Mouse (Mus musculus): ENCODE measurements at regions not wholly inside any gene's neighbourhood (a gene's known extent, or its start where the extent isn't known, plus 50 kb on each side); places are given as distances from the start of the nearest gene placed in this dataset.
A peak's percentile ranks its signal among the peaks of the same experiment; 100 is the strongest.

- H3K4me3 ChIP-seq (replicated peaks; ENCODE audit: low read length), result no peak overlapping the region
- H3K27ac ChIP-seq, result no peak overlapping the region
- WGBS, result 78% methylated on average over 6 of the region's 6 CpGs
- no peaks in the 10 kb centered on the region for H3K4me1 ChIP-seq (replicated peaks; ENCODE audit: control insufficient read depth, insufficient read depth, low read length)
- H3K36me3 ChIP-seq (replicated peaks; ENCODE audit: control insufficient read depth, insufficient read depth), result no peaks in the 10 kb centered on the region
- no peaks in the 10 kb centered on the region for H3K27me3 ChIP-seq (ENCODE audit: control insufficient read depth, insufficient read depth, low read length)
- no peak overlapping the region for H3K4me2 ChIP-seq (replicated peaks)
- DNase-seq (ENCODE audit: low spot score), result no peak
- no peak overlapping the region for H3K9ac ChIP-seq
- H3K9me3 ChIP-seq (ENCODE audit: control insufficient read depth, low read length), result no peaks in the 10 kb centered on the region
- no peak for ATAC-seq (ENCODE audit: low FRiP score)
Observed at GRCm38 (mm10) chr8:8115595-8116429, 545.2 kb downstream of the Efnb2 start.

DNA sequence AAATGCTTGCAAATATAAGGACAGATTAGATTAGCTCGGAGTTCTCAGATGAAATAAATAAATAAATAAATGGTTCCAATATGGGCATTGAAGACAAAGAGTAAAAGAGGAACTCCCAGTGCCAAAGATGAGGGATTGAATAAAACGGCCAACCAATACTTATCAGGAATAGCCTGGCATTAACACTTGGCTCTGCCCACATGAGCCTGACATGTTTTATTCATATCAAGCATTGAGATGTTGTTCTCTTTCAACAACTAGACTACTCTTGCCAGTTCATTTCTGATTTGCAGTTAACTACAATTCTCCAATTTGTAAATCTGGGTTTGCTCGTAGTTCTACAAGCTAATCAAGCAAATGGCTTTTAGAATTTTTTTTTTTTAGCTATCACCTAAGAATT lies 546.4 kb downstream of the Efnb2 start:
- no peaks in the 10 kb centered on the region for H3K4me1 ChIP-seq (replicated peaks; ENCODE audit: control insufficient read depth, insufficient read depth, low read length)
- H3K27ac ChIP-seq, result no peak overlapping the region
- DNase-seq (ENCODE audit: low spot score), result no peak
- no peak overlapping the region for H3K4me3 ChIP-seq (replicated peaks; ENCODE audit: low read length)
- no peaks in the 10 kb centered on the region for H3K9me3 ChIP-seq (ENCODE audit: control insufficient read depth, low read length)
- no peak for ATAC-seq (ENCODE audit: low FRiP score)
- H3K27me3 ChIP-seq (ENCODE audit: control insufficient read depth, insufficient read depth, low read length), result no peaks in the 10 kb centered on the region
- no peak overlapping the region for H3K4me2 ChIP-seq (replicated peaks)
- no peak overlapping the region for H3K9ac ChIP-seq
- no peaks in the 10 kb centered on the region for H3K36me3 ChIP-seq (replicated peaks; ENCODE audit: control insufficient read depth, insufficient read depth)
- 88% methylated on average over 3 of the region's 3 CpGs for WGBS

- Histone ChIP-seq H3K27me3 (ENCODE audit: control insufficient read depth, insufficient read depth, low read length) (no peaks in the 10 kb centered on the region), H3K4me1 (replicated peaks; ENCODE audit: control insufficient read depth, insufficient read depth, low read length) (no peaks in the 10 kb centered on the region), H3K36me3 (replicated peaks; ENCODE audit: control insufficient read depth, insufficient read depth) (no peaks in the 10 kb centered on the region), H3K4me3 (replicated peaks; ENCODE audit: low read length) (no peak overlapping the region), H3K9ac (no peak overlapping the region), H3K27ac (no peak overlapping the region), H3K9me3 (ENCODE audit: control insufficient read depth, low read length) (no peaks in the 10 kb centered on the region), H3K4me2 (replicated peaks) (no peak overlapping the region)
- 83% methylated on average over 2 of the region's 2 CpGs for WGBS
- ATAC-seq (ENCODE audit: low FRiP score), result no peak
- no peak for DNase-seq (ENCODE audit: low spot score)
Observed at GRCm38 (mm10) chr8:8109785-8110350, 551.2 kb downstream of the Efnb2 start.

GRCm38 (mm10) chr8:8103492-8103891 lies 557.5 kb downstream of the Efnb2 start:
- WGBS, result 87% methylated on average over 3 of the region's 3 CpGs
- Histone ChIP-seq H3K27ac (no peak overlapping the region), H3K9me3 (ENCODE audit: control insufficient read depth, low read length) (no peaks in the 10 kb centered on the region), H3K4me3 (replicated peaks; ENCODE audit: low read length) (no peak overlapping the region), H3K36me3 (replicated peaks; ENCODE audit: control insufficient read depth, insufficient read depth) (no peaks in the 10 kb centered on the region), H3K27me3 (ENCODE audit: control insufficient read depth, insufficient read depth, low read length) (no peaks in the 10 kb centered on the region), H3K4me1 (replicated peaks; ENCODE audit: control insufficient read depth, insufficient read depth, low read length) (no peaks in the 10 kb centered on the region), H3K9ac (no peak overlapping the region), H3K4me2 (replicated peaks) (no peak overlapping the region)
- DNase-seq (ENCODE audit: low spot score), result no peak
- no peak for ATAC-seq (ENCODE audit: low FRiP score)

DNA sequence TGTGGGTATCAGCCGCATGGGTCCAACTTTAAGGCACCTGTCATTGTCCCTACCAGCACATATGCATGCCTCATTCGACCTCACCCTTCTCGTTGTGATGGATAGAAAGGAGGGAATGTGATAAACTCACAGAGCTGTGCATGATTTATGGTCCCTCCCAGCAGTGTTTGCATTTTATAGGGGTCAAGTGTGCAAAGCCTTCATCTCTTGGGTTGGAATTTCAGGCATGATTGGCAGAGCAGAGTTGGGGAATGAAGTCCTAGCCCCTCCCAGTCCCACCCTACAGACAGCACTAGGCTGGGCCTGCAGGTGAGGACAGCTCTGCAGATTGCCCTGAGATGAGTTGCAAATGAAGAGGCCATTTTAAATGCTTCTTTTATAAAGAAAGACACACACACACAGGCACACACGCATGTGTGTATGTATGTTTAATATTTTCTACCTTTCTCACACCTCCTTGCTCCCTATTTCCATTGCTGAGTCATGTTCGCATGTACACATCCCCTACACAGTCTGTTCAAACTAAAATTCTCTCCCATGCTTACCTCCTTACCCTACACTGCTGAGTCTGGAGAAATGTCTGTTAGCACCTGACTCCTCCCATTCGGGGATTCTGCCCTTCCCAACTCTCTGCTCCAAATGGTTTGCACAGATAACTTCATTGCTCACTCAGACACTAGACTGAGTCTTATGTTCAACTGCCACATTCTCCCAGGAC lies 558.9 kb downstream of the Efnb2 start:
- no peak overlapping the region for H3K9ac ChIP-seq
- no peaks in the 10 kb centered on the region for H3K36me3 ChIP-seq (replicated peaks; ENCODE audit: control insufficient read depth, insufficient read depth)
- no peak overlapping the region for H3K4me3 ChIP-seq (replicated peaks; ENCODE audit: low read length)
- no peak overlapping the region for H3K4me2 ChIP-seq (replicated peaks)
- H3K27me3 ChIP-seq (ENCODE audit: control insufficient read depth, insufficient read depth, low read length), result no peaks in the 10 kb centered on the region
- H3K9me3 ChIP-seq (ENCODE audit: control insufficient read depth, low read length), result no peaks in the 10 kb centered on the region
- DNase-seq (ENCODE audit: low spot score) (no peak), ATAC-seq (ENCODE audit: low FRiP score) (no peak)
- WGBS, result 70% methylated on average over 6 of the region's 6 CpGs
- H3K27ac ChIP-seq, result no peak overlapping the region
- no peaks in the 10 kb centered on the region for H3K4me1 ChIP-seq (replicated peaks; ENCODE audit: control insufficient read depth, insufficient read depth, low read length)

DNA sequence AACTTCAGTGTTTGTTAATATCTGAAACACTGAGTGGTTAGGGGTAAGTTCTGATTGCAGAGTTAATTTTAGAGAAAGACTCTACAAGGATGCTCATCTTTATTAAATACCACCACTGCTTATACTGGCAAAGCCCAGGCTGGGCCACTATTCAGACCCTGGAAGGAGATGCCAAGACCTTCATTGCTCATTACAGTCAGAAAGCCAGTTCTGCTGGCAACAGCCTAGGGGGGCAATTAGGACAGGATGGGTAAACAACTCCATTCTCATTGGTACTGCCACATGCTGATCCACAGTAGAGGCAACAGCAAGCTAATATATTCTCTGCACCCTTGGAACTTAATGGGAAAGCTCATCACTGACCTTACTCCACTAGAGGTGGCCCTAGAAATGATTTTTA lies 568.5 kb downstream of the Efnb2 start:
- DNase-seq (ENCODE audit: low spot score) (peak; percentile 8), ATAC-seq (ENCODE audit: low FRiP score) (no peak)
- H3K4me2 ChIP-seq (replicated peaks), result no peak overlapping the region
- no peaks in the 10 kb centered on the region for H3K36me3 ChIP-seq (replicated peaks; ENCODE audit: control insufficient read depth, insufficient read depth)
- no peak overlapping the region for H3K9ac ChIP-seq
- no peak overlapping the region for H3K27ac ChIP-seq
- H3K27me3 ChIP-seq (ENCODE audit: control insufficient read depth, insufficient read depth, low read length), result no peaks in the 10 kb centered on the region
- no peaks in the 10 kb centered on the region for H3K9me3 ChIP-seq (ENCODE audit: control insufficient read depth, low read length)
- no peak overlapping the region for H3K4me3 ChIP-seq (replicated peaks; ENCODE audit: low read length)
- H3K4me1 ChIP-seq (replicated peaks; ENCODE audit: control insufficient read depth, insufficient read depth, low read length), result no peaks in the 10 kb centered on the region

DNA sequence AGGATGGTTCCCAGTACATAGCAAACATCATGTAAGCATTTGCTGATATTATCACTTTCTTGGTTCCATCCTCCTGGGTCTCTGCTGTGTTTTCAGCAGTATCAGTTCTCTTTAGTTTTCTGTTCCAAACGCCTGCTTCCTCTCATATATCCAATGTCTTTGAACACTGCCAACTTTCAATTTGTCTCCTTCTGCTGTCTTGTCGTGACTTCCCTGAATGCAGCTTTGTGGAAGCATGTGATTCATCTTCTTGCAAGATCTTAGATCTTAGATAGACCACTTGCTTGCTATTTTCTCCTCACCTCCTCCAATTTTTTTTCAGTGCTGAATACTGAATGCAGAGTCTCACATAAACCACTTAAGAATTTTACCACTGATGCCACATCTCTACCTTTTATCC lies 576.4 kb downstream of the Efnb2 start:
- no peak overlapping the region for H3K4me3 ChIP-seq (replicated peaks; ENCODE audit: low read length)
- H3K9ac ChIP-seq, result no peak overlapping the region
- ATAC-seq (ENCODE audit: low FRiP score), result no peak
- H3K4me1 ChIP-seq (replicated peaks; ENCODE audit: control insufficient read depth, insufficient read depth, low read length), result no peaks in the 10 kb centered on the region
- H3K9me3 ChIP-seq (ENCODE audit: control insufficient read depth, low read length), result no peaks in the 10 kb centered on the region
- H3K36me3 ChIP-seq (replicated peaks; ENCODE audit: control insufficient read depth, insufficient read depth), result no peaks in the 10 kb centered on the region
- H3K4me2 ChIP-seq (replicated peaks), result no peak overlapping the region
- H3K27me3 ChIP-seq (ENCODE audit: control insufficient read depth, insufficient read depth, low read length), result no peaks in the 10 kb centered on the region
- 83% methylated on average over 2 of the region's 2 CpGs for WGBS
- H3K27ac ChIP-seq, result no peak overlapping the region
- no peak for DNase-seq (ENCODE audit: low spot score)

- DNase-seq (ENCODE audit: low spot score) (no peak), ATAC-seq (ENCODE audit: low FRiP score) (no peak)
- no peak overlapping the region for H3K4me3 ChIP-seq (replicated peaks; ENCODE audit: low read length)
- no peak overlapping the region for H3K27ac ChIP-seq
- H3K4me1 ChIP-seq (replicated peaks; ENCODE audit: control insufficient read depth, insufficient read depth, low read length), result no peaks in the 10 kb centered on the region
- 95% methylated on average over 2 of the region's 2 CpGs for WGBS
- no peaks in the 10 kb centered on the region for H3K9me3 ChIP-seq (ENCODE audit: control insufficient read depth, low read length)
- H3K4me2 ChIP-seq (replicated peaks), result no peak overlapping the region
- H3K27me3 ChIP-seq (ENCODE audit: control insufficient read depth, insufficient read depth, low read length), result no peaks in the 10 kb centered on the region
- no peaks in the 10 kb centered on the region for H3K36me3 ChIP-seq (replicated peaks; ENCODE audit: control insufficient read depth, insufficient read depth)
- H3K9ac ChIP-seq, result no peak overlapping the region
Observed at GRCm38 (mm10) chr8:8064074-8064473, 597.0 kb downstream of the Efnb2 start.

- Histone ChIP-seq H3K27ac (no peak overlapping the region), H3K4me2 (replicated peaks) (no peak overlapping the region), H3K9ac (no peak overlapping the region), H3K9me3 (ENCODE audit: control insufficient read depth, low read length) (no peaks in the 10 kb centered on the region), H3K27me3 (ENCODE audit: control insufficient read depth, insufficient read depth, low read length) (no peaks in the 10 kb centered on the region), H3K36me3 (replicated peaks; ENCODE audit: control insufficient read depth, insufficient read depth) (no peaks in the 10 kb centered on the region), H3K4me3 (replicated peaks; ENCODE audit: low read length) (no peak overlapping the region), H3K4me1 (replicated peaks; ENCODE audit: control insufficient read depth, insufficient read depth, low read length) (no peaks in the 10 kb centered on the region)
- WGBS, result 77% methylated on average over 4 of the region's 4 CpGs
- ATAC-seq (ENCODE audit: low FRiP score) (no peak), DNase-seq (ENCODE audit: low spot score) (no peak)
Observed at GRCm38 (mm10) chr8:8054224-8054916, 606.7 kb downstream of the Efnb2 start.
